Comparison of ENCODE assay signal across 32 mouse cellular contexts in the genomic region with DNA sequence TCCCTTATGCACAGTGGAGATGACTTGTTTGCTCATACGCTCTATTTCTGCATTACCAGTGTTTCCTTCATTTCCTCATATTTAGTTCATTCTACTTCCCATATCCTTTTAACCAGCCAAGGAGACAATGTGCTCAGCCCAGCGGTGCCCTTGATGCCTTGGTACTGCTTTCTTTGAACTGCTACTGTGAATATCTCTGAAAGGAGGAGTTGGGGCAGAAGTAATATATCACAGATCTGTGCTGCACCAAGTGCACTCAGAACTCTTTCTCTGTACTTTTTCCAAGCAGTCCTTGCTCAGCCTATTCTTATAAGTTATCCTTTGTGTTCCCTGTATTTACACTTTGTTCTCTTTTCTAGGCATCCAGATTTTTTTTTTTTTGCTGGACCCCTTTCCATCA.
DNase-seq lines count a peak whose midpoint lies in the region; ATAC-seq and TF ChIP-seq lines count a peak whose summit lies in the region.
"Had no signal": no experiment of that assay in that cellular context is flagged by ENCODE, and none has a peak within 500 bp of the region (broad histone marks: within the 10 kb centered on the region; RNA-seq: fewer than 3 reads in every experiment).

No protein-coding gene starts in this region.

- no peak overlapping the region for H3K4me3 ChIP-seq in forebrain, embryonic 10.5 days
- H3K4me3 ChIP-seq in forebrain, postnatal 0 days (ENCODE audit: low read depth, low read length), result no peak overlapping the region
- no peak overlapping the region for H3K4me3 ChIP-seq in midbrain, embryonic 13.5 days (replicated peaks)
- no peak overlapping the region for H3K4me3 ChIP-seq in midbrain, embryonic 15.5 days
- H3K4me3 ChIP-seq: embryonic facial prominence, embryonic 15.5 days; heart, embryonic 10.5 days; heart, embryonic 15.5 days; liver, embryonic 12.5 days; megakaryocyte, embryonic 14.5 days; neural tube, embryonic 15.5 days had no signal

- H3K27ac ChIP-seq in forebrain, embryonic 10.5 days, result no peak overlapping the region
- H3K27ac ChIP-seq in forebrain, postnatal 0 days (ENCODE audit: low read depth, low read length), result no peak overlapping the region
- H3K27ac ChIP-seq in midbrain, embryonic 13.5 days, result no peak overlapping the region
- H3K27ac ChIP-seq in midbrain, embryonic 15.5 days, result no peak overlapping the region
- H3K27ac ChIP-seq: embryonic facial prominence, embryonic 15.5 days; heart, embryonic 10.5 days; heart, embryonic 15.5 days; liver, embryonic 12.5 days; neural tube, embryonic 15.5 days; stomach, postnatal 0 days had no signal

- H3K9ac ChIP-seq in forebrain, postnatal 0 days, result no peak overlapping the region
- no peak overlapping the region for H3K9ac ChIP-seq in midbrain, embryonic 13.5 days (replicated peaks)
- no peak overlapping the region for H3K9ac ChIP-seq in midbrain, embryonic 15.5 days
- H3K9ac ChIP-seq: embryonic facial prominence, embryonic 15.5 days; heart, embryonic 15.5 days; liver, embryonic 12.5 days; liver, postnatal 0 days; neural tube, embryonic 15.5 days had no signal

- 49% methylated on average over 2 of the region's 2 CpGs for WGBS in forebrain, embryonic 10.5 days
- 34% methylated on average over 2 of the region's 2 CpGs for WGBS in forebrain, postnatal 0 days
- 59% methylated on average over 2 of the region's 2 CpGs for WGBS in midbrain, embryonic 13.5 days
- 63% methylated on average over 2 of the region's 2 CpGs for WGBS in midbrain, embryonic 15.5 days

- peaks cover 13% of the 10 kb centered on the region for H3K4me1 ChIP-seq in forebrain, embryonic 10.5 days
- H3K4me1 ChIP-seq in forebrain, postnatal 0 days (ENCODE audit: insufficient read depth), result no peaks in the 10 kb centered on the region
- H3K4me1 ChIP-seq in midbrain, embryonic 13.5 days (replicated peaks), result no peaks in the 10 kb centered on the region
- H3K4me1 ChIP-seq in midbrain, embryonic 15.5 days, result no peaks in the 10 kb centered on the region
- H3K4me1 ChIP-seq: embryonic facial prominence, embryonic 15.5 days; heart, embryonic 10.5 days; heart, embryonic 15.5 days; liver, embryonic 12.5 days; megakaryocyte, embryonic 14.5 days; neural tube, embryonic 15.5 days had no signal

- no peak for ATAC-seq in forebrain, postnatal 0 days
- 0 out of 2 replicates have a peak, but pooled peaks have one; percentile 56 for ATAC-seq in midbrain, embryonic 13.5 days
- no peak for ATAC-seq in midbrain, embryonic 15.5 days (replicated peaks)
- ATAC-seq: hindbrain, embryonic 16.5 days; liver, embryonic 12.5 days; liver, postnatal 0 days; lung, postnatal 0 days had no signal

- no peak for TF ChIP-seq CTCF in forebrain, postnatal 0 days (IDR thresholded peaks at IDR 0.05; ENCODE audit: low read depth)

- H3K27me3 ChIP-seq in forebrain, embryonic 10.5 days (ENCODE audit: poor library complexity, severe bottlenecking), result no peaks in the 10 kb centered on the region
- H3K27me3 ChIP-seq in forebrain, postnatal 0 days (ENCODE audit: insufficient read depth, low read length), result no peaks in the 10 kb centered on the region
- H3K27me3 ChIP-seq in midbrain, embryonic 13.5 days, result no peaks in the 10 kb centered on the region
- H3K27me3 ChIP-seq in midbrain, embryonic 15.5 days (replicated peaks), result no peaks in the 10 kb centered on the region
- H3K27me3 ChIP-seq: CH12.LX; embryonic facial prominence, embryonic 15.5 days; heart, embryonic 15.5 days; liver, embryonic 12.5 days; megakaryocyte, embryonic 14.5 days; neural tube, embryonic 15.5 days had no signal

- peak; percentile 2 to 21 for DNase-seq in adrenal gland, adult (ENCODE audit: inconsistent age in 2 of 2, low spot score in 1 of 2)
- no peak for DNase-seq in adrenal gland, postnatal 4 days (ENCODE audit: low spot score in 2 of 2)
- peak; percentile 16 for DNase-seq in forebrain, embryonic 10.5 days (ENCODE audit: extremely low spot score, low spot score)
- DNase-seq in forebrain, postnatal 0 days, result no peak
- DNase-seq in left cerebral cortex, adult 8-10 months (ENCODE audit: low spot score in 2 of 2), result no peak
- DNase-seq in spleen, postnatal 4 days (ENCODE audit: low spot score in 2 of 2), result no peak
- DNase-seq: adrenal gland, postnatal 25 days; cerebellum, adult 2 months; cerebellum, postnatal 14 days; gastrocnemius, postnatal 25 days; heart, adult 11 months; kidney, adult 2 months; kidney, postnatal 36 days; left cerebral cortex, postnatal 4 days; liver, postnatal 0 days; lung, postnatal 4 days; right cerebral cortex, adult 18-20 months; spleen, adult 18-20 months; thymus, adult 18-20 months; thymus, postnatal 36 days had no signal

- H3K4me2 ChIP-seq in forebrain, postnatal 0 days (ENCODE audit: low read depth), result no peak overlapping the region
- no peak overlapping the region for H3K4me2 ChIP-seq in midbrain, embryonic 13.5 days (replicated peaks)
- no peak overlapping the region for H3K4me2 ChIP-seq in midbrain, embryonic 15.5 days
- H3K4me2 ChIP-seq: embryonic facial prominence, embryonic 15.5 days; heart, embryonic 15.5 days; liver, embryonic 12.5 days; neural tube, embryonic 15.5 days had no signal

- no peaks in the 10 kb centered on the region for H3K9me3 ChIP-seq in forebrain, embryonic 10.5 days
- no peaks in the 10 kb centered on the region for H3K9me3 ChIP-seq in forebrain, postnatal 0 days (ENCODE audit: low read length)
- H3K9me3 ChIP-seq in midbrain, embryonic 13.5 days, result no peaks in the 10 kb centered on the region
- no peaks in the 10 kb centered on the region for H3K9me3 ChIP-seq in midbrain, embryonic 15.5 days
- H3K9me3 ChIP-seq: embryonic facial prominence, embryonic 15.5 days; heart, embryonic 10.5 days; heart, embryonic 15.5 days; liver, embryonic 12.5 days; neural tube, embryonic 15.5 days had no signal

- H3K36me3 ChIP-seq in forebrain, embryonic 10.5 days (replicated peaks), result no peaks in the 10 kb centered on the region
- H3K36me3 ChIP-seq in forebrain, postnatal 0 days (ENCODE audit: insufficient read depth), result no peaks in the 10 kb centered on the region
- no peaks in the 10 kb centered on the region for H3K36me3 ChIP-seq in midbrain, embryonic 13.5 days
- no peaks in the 10 kb centered on the region for H3K36me3 ChIP-seq in midbrain, embryonic 15.5 days (replicated peaks)
- H3K36me3 ChIP-seq: embryonic facial prominence, embryonic 15.5 days; heart, embryonic 10.5 days; heart, embryonic 15.5 days; liver, embryonic 12.5 days; neural tube, embryonic 15.5 days had no signal

Comparison
In these comparisons a context has a peak if more than half of its experiments do, and no peak if none do; other contexts are left out.
1. DNase-seq: peak in adrenal gland, adult (2 of 2) and forebrain, embryonic 10.5 days (single experiment); none in adrenal gland, postnatal 4 days (0 of 2), forebrain, postnatal 0 days (single experiment), left cerebral cortex, adult 8-10 months (0 of 2) and spleen, postnatal 4 days (0 of 2).